Mouse (Mus musculus) heart, postnatal 36 days (tissue): Measurements from ENCODE around the gene 0610030E20Rik. TPM values are rescaled to one million over a fixed set of nuclear protein-coding genes. Genes with fewer than 3 reads are reported as not detected.

Experiments
- DNase-seq, 2 experiments: peaks; one replicate each; pipeline ENCODE4 v3.0.0; 2021 to 2022
- intact Hi-C: fragments of 180-260 bp; cut with DNase I; formaldehyde crosslinking; loops from one replicate; pipeline ENCODE4 v1.15.1; 2025
- total RNA-seq, 2 experiments: library from RNA; stranded (reverse); gene quantifications; 2 replicates each; pipeline ENCODE4 v1.2.3; 2021

The 0610030E20Rik gene
- total RNA-seq, 2 experiments from 2014 or later, result 9.8 to 11.3 TPM

GRCm38 (mm10) chr6:72345633-72346032, 1.5 kb upstream of the 0610030E20Rik start:
- intact Hi-C loops, result loop anchor here (10.0 kb wide), 1 partner anchor 441 kb away; the partner anchor contains the start of genes Polr1a and Ptcd3
- DNase-seq, result no peak

- no peak for DNase-seq
- intact Hi-C loops, result loop anchor here (10.0 kb wide), 1 partner anchor 441 kb away; the partner anchor contains the start of genes Polr1a and Ptcd3
These were observed 856 bp upstream of the 0610030E20Rik start for GRCm38 (mm10) chr6:72346261-72346660.

GRCm38 (mm10) chr6:72348411-72348810, 1.3 kb downstream of the 0610030E20Rik start:
- intact Hi-C loops, result loop anchor here (10.0 kb wide), 1 partner anchor 444 kb away; the partner anchor contains the start of genes Polr1a and Ptcd3
- no peak for DNase-seq

- DNase-seq, result no peak
- intact Hi-C loops, result no loop called here
These were observed 3.1 kb downstream of the 0610030E20Rik start for GRCm38 (mm10) chr6:72350214-72350613.

GRCm38 (mm10) chr6:72352636-72353405, 5.7 kb downstream of the 0610030E20Rik start:
- intact Hi-C loops, result no loop called here
- no peak for DNase-seq

- no peak for DNase-seq
- intact Hi-C loops, result no loop called here
These were observed 6.9 kb downstream of the 0610030E20Rik start for GRCm38 (mm10) chr6:72354025-72354424.

- peak; percentile 82 to 86 for DNase-seq
- intact Hi-C loops, result no loop called here
These were observed 8.2 kb downstream of the 0610030E20Rik start, which contains the start of gene Tmem150a for GRCm38 (mm10) chr6:72355066-72355911. TSS of gene Tmem150a (plus strand) at chr6:72355447.

GRCm38 (mm10) chr6:72356001-72356532, 8.9 kb downstream of the 0610030E20Rik start:
- DNase-seq, result no peak
- intact Hi-C loops, result no loop called here

- intact Hi-C loops, result no loop called here
These were observed 10.3 kb downstream of the 0610030E20Rik start for GRCm38 (mm10) chr6:72357164-72358079.

GRCm38 (mm10) chr6:72358086-72358764, 11.1 kb downstream of the 0610030E20Rik start:
- intact Hi-C loops, result no loop called here
- no peak for DNase-seq

More at GRCm38 (mm10) chr6:72357164-72358079, 10.3 kb downstream of the 0610030E20Rik start:
- DNase-seq, result no peak

GRCm38 (mm10) chr6:72359343-72359742, 12.2 kb downstream of the 0610030E20Rik start:
- intact Hi-C loops, result no loop called here
- no peak for DNase-seq

- intact Hi-C loops, result no loop called here
- no peak for DNase-seq
These were observed 12.9 kb downstream of the 0610030E20Rik start for GRCm38 (mm10) chr6:72359891-72360598.

- DNase-seq, result no peak
- intact Hi-C loops, result no loop called here
These were observed 13.4 kb downstream of the 0610030E20Rik start for GRCm38 (mm10) chr6:72360599-72360935.

GRCm38 (mm10) chr6:72361121-72361551, 14.0 kb downstream of the 0610030E20Rik start:
- no peak for DNase-seq
- intact Hi-C loops, result no loop called here

GRCm38 (mm10) chr6:72362132-72363028, 15.3 kb downstream of the 0610030E20Rik start:
- intact Hi-C loops, result loop anchor here (2.0 kb wide), 2 partner anchors 16 to 44 kb away; no protein-coding TSS in a partner anchor
- DNase-seq, result peak; percentile 92 to 94

GRCm38 (mm10) chr6:72364009-72364408, 16.9 kb downstream of the 0610030E20Rik start:
- intact Hi-C loops, result no loop called here
- DNase-seq, result no peak

GRCm38 (mm10) chr6:72364985-72365384, 17.9 kb downstream of the 0610030E20Rik start:
- intact Hi-C loops, result no loop called here
- DNase-seq, result no peak

- intact Hi-C loops, result no loop called here
- no peak for DNase-seq
These were observed 19.2 kb downstream of the 0610030E20Rik start for GRCm38 (mm10) chr6:72366304-72366703.
